Mouse (Mus musculus): ENCODE measurements around the gene Lhfpl3.
A peak's percentile ranks its signal among the peaks of the same experiment; 100 is the strongest.

Lhfpl3 gene

GRCm38 (mm10) chr5:22926171-22926570 lies 180.3 kb downstream of the Lhfpl3 start:
- no peak for DNase-seq (ENCODE audit: low spot score)

- DNase-seq (ENCODE audit: low spot score) = no peak
These were observed 182.9 kb downstream of the Lhfpl3 start for GRCm38 (mm10) chr5:22928746-22929145.

DNA sequence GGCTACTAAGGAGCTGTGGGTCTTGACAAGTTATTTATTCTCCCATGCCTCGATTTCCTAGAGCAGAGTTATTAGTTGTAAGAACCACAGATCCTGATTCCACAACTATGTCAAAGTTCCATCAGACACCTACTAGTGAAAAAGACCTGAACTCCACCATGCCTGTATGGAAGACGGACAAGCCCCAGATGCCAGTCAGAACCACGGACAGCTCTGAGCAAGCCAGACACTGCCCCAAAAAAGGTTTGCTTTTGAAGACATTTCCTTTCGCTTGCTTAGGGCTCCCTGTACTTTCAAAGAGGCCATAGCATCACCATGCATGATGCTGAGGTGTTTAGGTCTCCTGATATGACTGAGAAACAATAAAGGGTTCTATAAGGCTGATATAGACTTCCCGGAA lies 197.4 kb downstream of the Lhfpl3 start:
- DNase-seq (ENCODE audit: low spot score) = peak; percentile 8

GRCm38 (mm10) chr5:22963300-22963699 lies 217.4 kb downstream of the Lhfpl3 start:
- DNase-seq (ENCODE audit: low spot score) = peak; percentile 12

DNA sequence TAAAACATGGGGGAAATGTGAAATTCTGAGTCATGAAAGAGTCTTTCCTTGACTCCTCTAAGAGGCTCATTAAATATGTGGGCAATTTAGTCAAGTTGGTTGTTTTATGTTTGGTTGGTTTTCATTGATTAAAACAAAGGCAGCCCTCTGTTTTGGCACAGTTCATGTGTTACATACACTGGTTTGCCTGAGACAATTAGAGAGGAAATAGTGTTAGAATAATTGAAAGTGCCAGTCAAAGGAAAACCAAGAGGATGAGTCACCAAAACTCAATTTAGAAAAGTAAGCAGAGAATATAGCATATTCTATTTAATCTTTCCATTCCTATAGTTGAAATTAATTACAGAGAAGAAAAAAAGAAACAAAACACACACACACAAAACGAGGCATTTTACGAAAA lies 240.9 kb downstream of the Lhfpl3 start:
- DNase-seq (ENCODE audit: low spot score) = no peak

DNA sequence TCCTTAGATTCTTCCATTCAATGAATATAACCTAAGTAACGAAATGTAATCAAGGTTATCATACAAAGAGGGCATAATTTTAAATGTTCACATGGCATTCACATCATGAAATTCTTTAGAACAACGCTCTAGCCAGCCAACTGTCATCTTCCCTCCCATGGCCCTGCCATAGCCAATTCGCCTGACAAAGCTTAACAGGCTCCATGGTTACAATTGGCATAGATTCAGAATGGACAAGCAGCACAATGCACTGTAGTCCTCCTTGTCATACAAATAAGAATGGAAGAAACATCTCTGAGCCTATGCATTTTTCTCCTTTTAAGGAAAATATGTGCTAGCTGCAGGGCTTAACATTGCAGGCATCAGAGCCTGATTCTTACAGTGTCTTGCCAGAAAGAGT lies 254.0 kb downstream of the Lhfpl3 start:
- no peak for DNase-seq (ENCODE audit: low spot score)

DNA sequence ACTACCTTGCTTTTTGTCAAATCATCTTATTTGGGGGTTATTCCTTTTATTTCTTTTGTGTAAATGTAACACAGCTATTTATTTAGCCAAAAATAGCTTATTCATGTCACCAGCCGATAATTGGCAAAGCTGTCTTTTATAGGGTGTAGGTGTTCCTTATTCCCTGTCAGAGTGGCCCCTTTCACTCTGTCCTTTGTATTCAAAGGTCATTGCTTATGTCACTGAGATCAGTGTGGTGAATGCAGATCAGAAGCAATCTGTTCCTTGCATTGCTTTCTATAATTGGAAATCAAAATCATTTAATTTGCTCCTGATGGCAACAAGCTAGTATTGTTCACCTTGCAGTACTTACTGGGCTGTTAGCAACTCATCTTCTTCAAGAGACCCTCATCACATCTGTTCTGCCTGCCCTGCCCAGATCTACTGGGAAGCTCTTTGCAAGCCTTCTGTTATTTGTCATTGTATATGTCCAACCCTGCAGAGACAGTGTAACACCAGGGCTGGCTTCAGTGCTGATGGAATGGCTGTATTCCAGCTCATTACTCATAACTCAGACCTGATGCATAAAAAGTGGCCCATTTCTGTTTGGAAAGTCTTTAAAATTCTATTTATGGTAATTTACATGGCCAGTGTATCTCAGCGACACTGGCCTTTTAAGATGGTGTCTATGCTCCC lies 257.4 kb downstream of the Lhfpl3 start:
- DNase-seq (ENCODE audit: low spot score) = no peak

DNA sequence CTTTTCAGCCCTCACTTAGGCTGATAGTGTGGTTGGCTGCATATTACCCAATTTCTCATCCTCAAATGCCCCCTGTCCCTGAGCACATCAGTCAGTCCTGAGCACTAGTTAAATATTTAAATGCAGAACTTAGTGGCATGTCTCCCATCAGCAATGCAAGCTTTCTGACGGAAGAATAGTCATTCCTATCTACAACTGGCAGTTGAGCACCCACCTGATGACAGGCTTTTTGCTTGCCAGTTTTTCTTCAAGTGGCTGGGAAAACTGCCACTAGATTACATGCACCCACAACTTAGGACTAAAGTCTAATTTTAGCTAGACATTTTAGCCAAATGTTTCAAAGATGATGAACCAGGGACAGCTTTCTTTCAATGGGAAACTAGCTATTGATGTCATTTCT lies 260.3 kb downstream of the Lhfpl3 start:
- no peak for DNase-seq (ENCODE audit: low spot score)

GRCm38 (mm10) chr5:23010460-23010859 lies 264.6 kb downstream of the Lhfpl3 start:
- DNase-seq (ENCODE audit: low spot score) = no peak

- no peak for DNase-seq (ENCODE audit: low spot score)
These were observed 268.1 kb downstream of the Lhfpl3 start for GRCm38 (mm10) chr5:23013997-23014396.

DNA sequence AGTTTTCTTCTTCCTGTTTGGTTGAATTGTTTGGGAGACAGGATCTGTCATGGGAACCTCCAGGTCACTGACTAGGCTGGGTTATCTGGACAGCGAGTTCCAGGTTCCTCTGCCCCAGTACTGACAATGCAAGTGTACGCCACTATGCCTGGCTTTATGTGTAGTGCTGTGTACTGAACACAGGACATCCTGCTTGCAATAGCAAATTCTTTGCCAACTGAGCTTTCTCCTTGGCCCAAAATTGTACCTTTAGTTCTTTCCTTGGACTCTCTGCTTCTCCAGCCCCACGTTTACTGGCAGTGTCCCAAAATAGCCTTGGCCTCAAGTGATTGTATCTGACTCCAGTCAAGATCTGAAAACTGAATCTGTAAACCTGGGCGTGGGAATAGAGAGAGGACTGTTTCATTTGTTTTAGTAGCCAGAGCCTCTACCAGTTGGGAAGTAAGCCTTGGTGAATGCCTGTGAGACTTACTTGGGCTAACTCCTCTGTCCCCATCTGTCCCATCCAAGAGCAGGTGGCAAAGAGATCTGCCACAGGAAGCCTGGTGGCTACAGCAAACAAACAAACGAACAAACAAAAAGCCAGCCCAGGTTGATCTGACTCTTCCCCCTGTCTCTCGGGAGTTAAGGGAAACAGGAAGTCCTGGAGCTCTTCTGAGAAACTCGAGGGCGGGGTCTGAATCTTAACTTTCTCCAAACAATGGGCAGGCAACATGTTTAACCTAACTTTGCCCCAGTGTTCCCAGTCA lies 269.9 kb downstream of the Lhfpl3 start:
- DNase-seq (ENCODE audit: low spot score) = no peak

GRCm38 (mm10) chr5:23034944-23035726 lies 289.3 kb downstream of the Lhfpl3 start:
- DNase-seq (ENCODE audit: low spot score) = no peak

- DNase-seq (ENCODE audit: low spot score) = no peak
These were observed 289.8 kb downstream of the Lhfpl3 start for GRCm38 (mm10) chr5:23035727-23036029.

DNA sequence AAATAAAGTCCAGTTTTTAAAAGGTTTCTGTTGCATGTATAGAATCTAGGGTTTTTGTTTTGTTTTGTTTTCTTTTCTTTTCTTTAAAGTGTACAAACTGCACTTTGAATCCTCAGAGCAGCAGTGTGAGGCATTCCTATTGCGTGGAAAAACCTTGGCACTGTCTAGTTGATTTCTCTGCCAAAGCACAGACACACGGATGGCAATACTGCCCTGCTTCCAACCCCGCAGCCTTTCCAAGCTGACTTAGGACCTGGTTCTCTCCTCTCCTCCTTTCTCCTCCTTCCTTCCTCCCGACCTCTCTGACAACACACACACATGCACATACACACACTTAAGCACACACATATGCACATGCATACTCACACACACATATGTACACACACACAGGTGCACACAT lies 294.6 kb downstream of the Lhfpl3 start:
- no peak for DNase-seq (ENCODE audit: low spot score)

DNA sequence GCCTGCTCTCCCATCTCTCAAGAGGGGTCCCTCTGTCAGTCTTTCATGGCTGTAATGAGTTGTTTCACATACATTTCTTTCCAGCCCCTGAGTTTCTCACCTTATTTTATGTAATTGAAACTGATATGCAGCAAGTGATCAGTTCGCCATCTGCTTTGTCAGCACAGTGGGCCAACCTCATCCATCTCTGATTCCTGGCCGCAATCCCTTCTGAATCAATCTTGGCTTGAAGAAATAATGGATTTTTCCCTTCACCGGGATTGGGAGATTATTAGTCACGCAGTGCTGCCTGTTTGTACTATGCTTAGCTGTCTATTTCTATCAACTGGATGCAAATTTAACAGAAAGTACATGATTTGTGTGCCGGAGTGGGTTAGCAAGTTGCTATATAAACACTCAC lies 297.0 kb downstream of the Lhfpl3 start:
- no peak for DNase-seq (ENCODE audit: low spot score)

DNA sequence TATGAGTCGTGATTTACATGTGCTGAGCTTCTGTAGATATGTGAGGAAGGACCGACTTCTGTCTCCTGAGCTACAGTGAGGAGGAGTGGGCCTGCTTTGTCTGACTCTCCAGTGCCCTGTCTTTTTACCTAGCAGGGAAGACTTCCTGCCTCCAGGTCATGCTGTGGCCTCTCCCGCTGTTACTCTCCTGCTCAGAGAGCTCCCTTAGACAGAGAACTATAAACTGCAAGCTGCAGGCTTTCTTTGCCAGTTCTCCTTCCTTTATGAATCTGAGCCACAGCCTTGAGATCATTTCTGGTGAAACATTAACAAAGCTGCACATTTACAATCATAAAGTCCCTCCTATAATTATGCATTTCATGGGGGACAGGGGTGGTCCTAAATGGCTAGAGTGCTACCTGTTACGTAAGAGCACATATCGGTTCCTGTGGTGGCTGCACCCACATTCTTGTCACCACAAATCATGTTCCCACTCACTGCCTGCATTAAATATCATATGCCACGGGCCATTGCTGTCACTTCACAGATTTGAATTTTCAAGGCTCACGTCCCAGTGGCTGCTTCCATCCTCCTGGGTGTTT lies 303.3 kb downstream of the Lhfpl3 start:
- no peak for DNase-seq (ENCODE audit: low spot score)

- DNase-seq (ENCODE audit: low spot score) = no peak
These were observed 305.6 kb downstream of the Lhfpl3 start for GRCm38 (mm10) chr5:23051458-23051857.

- no peak for DNase-seq (ENCODE audit: low spot score)
These were observed 349.0 kb downstream of the Lhfpl3 start for GRCm38 (mm10) chr5:23094894-23095293.

GRCm38 (mm10) chr5:23106536-23106935 lies 360.7 kb downstream of the Lhfpl3 start:
- DNase-seq (ENCODE audit: low spot score) = no peak

GRCm38 (mm10) chr5:23111307-23111706 lies 365.4 kb downstream of the Lhfpl3 start:
- DNase-seq (ENCODE audit: low spot score) = no peak

GRCm38 (mm10) chr5:23114249-23114648 lies 368.4 kb downstream of the Lhfpl3 start:
- DNase-seq (ENCODE audit: low spot score) = no peak

GRCm38 (mm10) chr5:23126851-23127250 lies 381.0 kb downstream of the Lhfpl3 start:
- DNase-seq (ENCODE audit: low spot score) = no peak
